Mouse (Mus musculus): ENCODE measurements at regions not wholly inside any gene's neighbourhood (a gene's known extent, or its start where the extent isn't known, plus 50 kb on each side); places are given as distances from the start of the nearest gene placed in this dataset.
A peak's percentile ranks its signal among the peaks of the same experiment; 100 is the strongest.

DNA sequence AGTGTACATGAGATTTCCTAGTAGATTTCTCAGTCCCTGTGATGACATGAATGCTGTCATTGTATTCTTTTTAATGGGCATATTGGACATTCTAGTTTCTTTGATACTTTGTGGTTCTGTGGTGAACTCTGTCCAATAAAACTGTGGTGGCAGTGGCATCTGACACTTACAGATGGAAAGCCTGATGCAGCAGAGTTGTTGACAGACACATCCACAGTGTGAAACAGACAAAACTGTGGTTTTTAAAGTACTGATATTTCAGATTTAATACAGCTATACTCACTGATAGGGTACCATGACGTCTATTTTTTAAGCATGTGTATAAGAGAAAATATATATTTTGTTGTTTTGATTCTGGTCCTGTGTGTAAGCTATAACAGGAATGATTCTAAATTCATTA lies 818.0 kb downstream of the Trim52 start:
- intact Hi-C loops (cut with DNase I) = no loop called here
- no peak for DNase-seq

DNA sequence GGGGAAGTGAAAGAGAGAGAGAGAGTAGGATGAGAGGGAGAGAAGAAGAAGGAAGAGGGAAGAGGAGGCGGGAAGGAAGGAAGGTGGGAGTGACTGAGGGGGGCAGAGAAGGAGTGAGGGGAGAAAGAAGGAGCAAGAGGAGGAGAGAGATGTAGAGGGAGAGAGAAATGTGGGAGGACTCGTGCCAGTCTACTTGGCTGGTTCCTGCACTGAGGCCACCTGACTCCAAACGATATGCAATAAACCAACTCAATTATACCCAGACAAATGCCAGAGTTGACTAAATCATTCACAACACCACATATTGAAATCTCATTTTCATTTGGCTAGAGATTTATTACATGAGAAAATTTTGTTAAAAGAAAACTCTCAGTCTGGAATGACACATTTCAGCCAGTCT lies 818.4 kb downstream of the Trim52 start:
- DNase-seq = no peak
- intact Hi-C loops (cut with DNase I) = no loop called here

- intact Hi-C loops (cut with DNase I) = no loop called here
- DNase-seq = peak; percentile 12 to 13
These were observed 839.3 kb downstream of the Trim52 start for GRCm38 (mm10) chr14:106945261-106945660.

DNA sequence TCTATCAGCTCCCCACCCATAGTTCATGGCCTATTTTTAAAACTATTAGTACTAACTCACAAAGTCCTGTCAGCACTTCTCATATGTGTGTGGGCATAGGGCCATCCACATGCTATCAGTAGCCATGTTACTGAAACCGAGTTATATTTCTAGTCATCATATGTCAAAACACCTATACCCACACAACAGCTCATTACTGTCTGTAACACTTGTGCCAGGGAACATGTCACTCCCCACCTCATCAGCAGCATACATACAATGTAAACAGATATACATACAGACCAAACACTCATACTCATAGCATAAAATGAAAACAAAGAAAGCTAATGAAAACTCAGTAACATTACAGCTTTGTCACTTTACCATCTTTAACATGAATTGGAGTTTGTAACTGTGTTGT lies 872.0 kb downstream of the Trim52 start:
- intact Hi-C loops (cut with DNase I) = no loop called here
- DNase-seq = no peak

DNA sequence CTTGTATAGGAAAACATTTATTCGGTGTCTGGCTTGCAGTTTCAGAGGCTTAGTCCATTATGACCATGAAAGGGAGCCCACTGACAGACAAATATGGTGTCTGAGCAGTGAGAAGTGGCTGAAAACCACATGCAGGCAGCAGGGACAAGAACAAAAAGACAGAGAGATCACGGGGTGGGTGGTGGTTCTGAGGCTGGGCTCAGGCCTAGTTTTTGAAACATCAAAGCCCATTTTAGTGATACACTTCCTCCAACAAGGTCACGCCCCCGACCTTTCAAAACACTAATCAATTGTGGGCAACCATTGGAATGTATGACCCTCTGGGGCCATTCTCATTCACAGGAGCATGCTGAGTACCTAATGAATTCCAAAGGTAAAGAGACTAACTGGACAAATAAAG lies 874.8 kb downstream of the Trim52 start:
- no peak for DNase-seq

GRCm38 (mm10) chr14:106997565-106998279 lies 891.7 kb downstream of the Trim52 start:
- DNase-seq = no peak
- intact Hi-C loops (cut with DNase I) = no loop called here

More for the DNA sequence above, 874.8 kb downstream of the Trim52 start:
- intact Hi-C loops (cut with DNase I) = no loop called here

GRCm38 (mm10) chr14:107004981-107005380 lies 899.0 kb downstream of the Trim52 start:
- intact Hi-C loops (cut with DNase I) = no loop called here
- DNase-seq = no peak

DNA sequence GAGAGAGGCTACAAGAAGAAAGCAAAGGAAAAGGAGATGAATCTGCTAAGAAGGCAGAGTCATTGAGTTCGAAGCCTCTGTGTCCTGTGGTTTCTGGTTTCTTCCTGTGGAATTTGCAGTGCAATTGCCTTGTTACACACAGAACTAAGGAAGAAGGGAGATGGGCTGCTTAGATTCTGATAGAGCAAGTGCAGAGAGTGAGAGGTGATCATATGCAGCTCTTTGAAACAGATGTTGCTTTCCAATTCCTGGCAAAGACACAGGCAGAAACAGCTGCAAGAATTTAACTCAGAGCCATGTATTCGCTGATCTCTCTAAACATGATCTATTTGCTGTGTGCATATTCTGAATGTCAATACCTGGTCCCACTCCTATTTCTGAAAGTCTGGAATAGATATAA lies 903.6 kb downstream of the Trim52 start:
- DNase-seq = no peak
- intact Hi-C loops (cut with DNase I) = no loop called here

- DNase-seq = no peak
- intact Hi-C loops (cut with DNase I) = no loop called here
These were observed 927.8 kb downstream of the Trim52 start for GRCm38 (mm10) chr14:107033807-107034206.

- intact Hi-C loops (cut with DNase I) = no loop called here
- DNase-seq = no peak
These were observed 946.1 kb downstream of the Trim52 start for GRCm38 (mm10) chr14:107051946-107052551.

GRCm38 (mm10) chr14:107068592-107068991 lies 962.6 kb downstream of the Trim52 start:
- no peak for DNase-seq
- intact Hi-C loops (cut with DNase I) = no loop called here

DNA sequence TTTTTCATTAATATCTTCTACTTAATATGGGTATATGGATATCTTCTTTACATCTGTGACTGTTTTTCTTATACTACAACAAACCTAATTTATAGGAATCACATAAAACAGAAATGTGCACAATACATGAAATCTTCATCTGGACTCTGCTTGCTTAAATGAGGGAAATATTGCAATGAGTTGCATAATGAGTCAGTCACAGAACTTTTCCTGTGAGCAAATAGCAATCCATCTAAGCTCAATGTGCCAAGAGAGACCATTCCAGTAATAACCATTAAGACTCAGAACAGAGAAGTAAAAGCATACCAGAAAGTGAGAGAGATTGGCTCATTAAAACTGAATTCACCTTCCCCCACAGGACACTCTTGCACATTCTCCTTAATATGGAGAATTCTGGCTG lies 974.4 kb downstream of the Trim52 start:
- intact Hi-C loops (cut with DNase I) = no loop called here
- DNase-seq = no peak

All from heart, postnatal 10 days (tissue).